Mouse (Mus musculus): ENCODE measurements around the gene Agpat3. TPM values are rescaled to one million over a fixed set of nuclear protein-coding genes. Genes with fewer than 3 reads are reported as not detected.

Gene Agpat3
- total and polyA plus RNA-seq, 3 experiments, result 0.07 TPM; not detected in 2

- no peak for DNase-seq (ENCODE audit: low read depth, low spot score)
- no peak overlapping the region for H3K27ac ChIP-seq (ENCODE audit: control insufficient read depth, low read depth, low read length)
- no peak overlapping the region for H3K4me3 ChIP-seq (ENCODE audit: control insufficient read depth in 1 of 2, insufficient read depth in 1 of 2, low read depth in 2 of 2, low read length in 2 of 2)
- TF ChIP-seq ZKSCAN1 (IDR thresholded peaks at IDR 0.05; ENCODE audit: low read depth, low read length) (no peak), ZNF384 (IDR thresholded peaks at IDR 0.05; ENCODE audit: low read depth, low read length) (no peak)
- H3K4me1 ChIP-seq (ENCODE audit: control insufficient read depth in 1 of 2, insufficient read depth in 2 of 2, low read length in 2 of 2), result no peaks in the 10 kb centered on the region
- no peak overlapping the region for H3K9ac ChIP-seq (ENCODE audit: control insufficient read depth, low read depth, low read length, poor library complexity, severe bottlenecking)
- no peaks in the 10 kb centered on the region; a peak in 1 of 4 replicates for H3K27me3 ChIP-seq (ENCODE audit: control insufficient read depth in 1 of 2, insufficient read depth in 2 of 2, low read length in 2 of 2)
- no peaks in the 10 kb centered on the region for H3K9me3 ChIP-seq (replicated peaks; ENCODE audit: insufficient read depth, low read length)
- H3K79me2 ChIP-seq (ENCODE audit: control insufficient read depth, insufficient read depth, low read length, poor library complexity), result no peaks in the 10 kb centered on the region
- no peaks in the 10 kb centered on the region for H3K36me3 ChIP-seq (ENCODE audit: control insufficient read depth in 1 of 2, insufficient read depth in 2 of 2, low read length in 2 of 2)
Measured at GRCm38 (mm10) chr10:78282411-78282810, 69.9 kb downstream of the Agpat3 start.

- Histone ChIP-seq H3K27ac (ENCODE audit: control insufficient read depth, low read depth, low read length) (no peak overlapping the region), H3K9ac (ENCODE audit: control insufficient read depth, low read depth, low read length, poor library complexity, severe bottlenecking) (no peak overlapping the region), H3K36me3 (ENCODE audit: control insufficient read depth in 1 of 2, insufficient read depth in 2 of 2, low read length in 2 of 2) (no peaks in the 10 kb centered on the region), H3K4me3 (ENCODE audit: control insufficient read depth in 1 of 2, insufficient read depth in 1 of 2, low read depth in 2 of 2, low read length in 2 of 2) (no peak overlapping the region), H3K9me3 (replicated peaks; ENCODE audit: insufficient read depth, low read length) (no peaks in the 10 kb centered on the region), H3K27me3 (ENCODE audit: control insufficient read depth in 1 of 2, insufficient read depth in 2 of 2, low read length in 2 of 2) (no peaks in the 10 kb centered on the region; a peak in 1 of 4 replicates), H3K4me1 (ENCODE audit: control insufficient read depth in 1 of 2, insufficient read depth in 2 of 2, low read length in 2 of 2) (no peaks in the 10 kb centered on the region), H3K79me2 (ENCODE audit: control insufficient read depth, insufficient read depth, low read length, poor library complexity) (no peaks in the 10 kb centered on the region)
- TF ChIP-seq MAX (IDR thresholded peaks at IDR 0.05; ENCODE audit: low read length) (no peak), HCFC1 (IDR thresholded peaks at IDR 0.05; ENCODE audit: low read depth, low read length) (no peak), TBP (IDR thresholded peaks at IDR 0.05; ENCODE audit: low read depth, low read length) (no peak), MXI1 (IDR thresholded peaks at IDR 0.05; ENCODE audit: low read depth, low read length) (no peak), MAFK (IDR thresholded peaks at IDR 0.05; ENCODE audit: borderline replicate concordance, low read depth, low read length) (no peak), CTCF (IDR thresholded peaks at IDR 0.05 in 2 of 3, conservative IDR thresholded peaks at IDR 0.05 in 1 of 3; ENCODE audit: control insufficient read depth in 1 of 3, insufficient read depth in 1 of 3, low read depth in 2 of 3, low read length in 3 of 3, poor library complexity in 1 of 3, severe bottlenecking in 1 of 3) (no peak), E2F4 (IDR thresholded peaks at IDR 0.05; ENCODE audit: borderline replicate concordance, low read depth, low read length) (no peak), CHD2 (IDR thresholded peaks at IDR 0.05; ENCODE audit: low read length) (no peak), ZC3H11A (IDR thresholded peaks at IDR 0.05; ENCODE audit: low read depth, low read length) (no peak), RCOR1 (IDR thresholded peaks at IDR 0.05; ENCODE audit: low read depth, low read length) (no peak), UBTF (IDR thresholded peaks at IDR 0.05; ENCODE audit: borderline replicate concordance, insufficient read depth, low read depth, low read length) (no peak)
- DNase-seq (ENCODE audit: low read depth, low spot score), result no peak
Measured at GRCm38 (mm10) chr10:78280486-78280885, 71.8 kb downstream of the Agpat3 start.

GRCm38 (mm10) chr10:78279210-78279609 lies 73.1 kb downstream of the Agpat3 start:
- no peak overlapping the region for H3K27ac ChIP-seq (ENCODE audit: control insufficient read depth, low read depth, low read length)
- no peaks in the 10 kb centered on the region for H3K4me1 ChIP-seq (ENCODE audit: control insufficient read depth in 1 of 2, insufficient read depth in 2 of 2, low read length in 2 of 2)
- H3K27me3 ChIP-seq (ENCODE audit: control insufficient read depth in 1 of 2, insufficient read depth in 2 of 2, low read length in 2 of 2), result no peaks in the 10 kb centered on the region
- TF ChIP-seq POLR2A (IDR thresholded peaks at IDR 0.05; ENCODE audit: control insufficient read depth in 1 of 2, insufficient read depth in 1 of 2, low read depth in 1 of 2, low read length in 2 of 2, poor library complexity in 1 of 2) (no peak), MAZ (IDR thresholded peaks at IDR 0.05; ENCODE audit: low read depth, low read length) (no peak), MXI1 (IDR thresholded peaks at IDR 0.05; ENCODE audit: low read depth, low read length) (no peak), ZC3H11A (IDR thresholded peaks at IDR 0.05; ENCODE audit: low read depth, low read length) (peak; percentile 70), MYB (IDR thresholded peaks at IDR 0.05; ENCODE audit: low read depth, low read length) (no peak), JUND (IDR thresholded peaks at IDR 0.05; ENCODE audit: low read depth, low read length) (no peak), SMC3 (IDR thresholded peaks at IDR 0.05; ENCODE audit: low read depth, low read length) (peak; percentile 96), MEF2A (IDR thresholded peaks at IDR 0.05; ENCODE audit: extremely low read depth, insufficient replicate concordance, low read depth, low read length, poor library complexity, severe bottlenecking) (no peak), ZNF384 (IDR thresholded peaks at IDR 0.05; ENCODE audit: low read depth, low read length) (no peak), E2F4 (IDR thresholded peaks at IDR 0.05; ENCODE audit: borderline replicate concordance, low read depth, low read length) (no peak), RAD21 (IDR thresholded peaks at IDR 0.05; ENCODE audit: low read depth, low read length) (peak; percentile 78), CTCF (IDR thresholded peaks at IDR 0.05 in 2 of 3, conservative IDR thresholded peaks at IDR 0.05 in 1 of 3; ENCODE audit: control insufficient read depth in 1 of 3, insufficient read depth in 1 of 3, low read depth in 2 of 3, low read length in 3 of 3, poor library complexity in 1 of 3, severe bottlenecking in 1 of 3) (peak; percentile 85 to 91 (median 87)), ELF1 (IDR thresholded peaks at IDR 0.05; ENCODE audit: low read depth, low read length) (no peak)
- no peak overlapping the region for H3K9ac ChIP-seq (ENCODE audit: control insufficient read depth, low read depth, low read length, poor library complexity, severe bottlenecking)
- no peak overlapping the region for H3K4me3 ChIP-seq (ENCODE audit: control insufficient read depth in 1 of 2, insufficient read depth in 1 of 2, low read depth in 2 of 2, low read length in 2 of 2)
- H3K79me2 ChIP-seq (ENCODE audit: control insufficient read depth, insufficient read depth, low read length, poor library complexity), result no peaks in the 10 kb centered on the region
- H3K9me3 ChIP-seq (replicated peaks; ENCODE audit: insufficient read depth, low read length), result no peaks in the 10 kb centered on the region
- no peaks in the 10 kb centered on the region for H3K36me3 ChIP-seq (ENCODE audit: control insufficient read depth in 1 of 2, insufficient read depth in 2 of 2, low read length in 2 of 2)
- DNase-seq (ENCODE audit: low read depth, low spot score), result peak; percentile 69

Measured in MEL (cell line).